Mouse (Mus musculus): Measurements from ENCODE around the gene Krt76.

DNA sequence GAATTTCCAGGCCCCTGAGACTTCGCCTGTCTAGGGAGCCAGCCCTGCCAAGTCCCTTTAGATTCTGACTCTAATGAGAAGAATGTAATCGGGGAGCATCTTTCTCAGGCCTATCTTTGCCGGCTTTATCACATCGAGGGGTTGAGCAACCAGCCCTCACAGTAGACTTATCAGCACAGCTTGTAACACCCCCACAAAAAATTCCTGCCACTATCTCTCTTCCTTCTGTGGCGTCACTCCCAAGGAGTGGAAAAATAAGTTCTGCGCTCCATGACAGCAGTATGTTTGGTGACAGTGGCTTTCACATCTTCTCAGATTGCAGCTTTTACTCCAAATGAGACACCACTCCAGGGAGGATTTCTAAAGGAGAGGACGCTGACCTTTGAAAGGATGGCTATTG is 26.0 kb downstream of the Krt76 start:
- TF ChIP-seq POLR2A (IDR thresholded peaks at IDR 0.05; ENCODE audit: low read depth, low read length) (no peak), CTCF (IDR thresholded peaks at IDR 0.05; ENCODE audit: borderline replicate concordance, insufficient read depth, low read length) (no peak)
